Mouse (Mus musculus): ENCODE data around the gene A130010J15Rik. TPM values are rescaled to one million over a fixed set of nuclear protein-coding genes. Genes with fewer than 3 reads are reported as not detected.

Gene A130010J15Rik
- polyA plus RNA-seq, 1 experiment from 2014 or later: 17.6 TPM

DNA sequence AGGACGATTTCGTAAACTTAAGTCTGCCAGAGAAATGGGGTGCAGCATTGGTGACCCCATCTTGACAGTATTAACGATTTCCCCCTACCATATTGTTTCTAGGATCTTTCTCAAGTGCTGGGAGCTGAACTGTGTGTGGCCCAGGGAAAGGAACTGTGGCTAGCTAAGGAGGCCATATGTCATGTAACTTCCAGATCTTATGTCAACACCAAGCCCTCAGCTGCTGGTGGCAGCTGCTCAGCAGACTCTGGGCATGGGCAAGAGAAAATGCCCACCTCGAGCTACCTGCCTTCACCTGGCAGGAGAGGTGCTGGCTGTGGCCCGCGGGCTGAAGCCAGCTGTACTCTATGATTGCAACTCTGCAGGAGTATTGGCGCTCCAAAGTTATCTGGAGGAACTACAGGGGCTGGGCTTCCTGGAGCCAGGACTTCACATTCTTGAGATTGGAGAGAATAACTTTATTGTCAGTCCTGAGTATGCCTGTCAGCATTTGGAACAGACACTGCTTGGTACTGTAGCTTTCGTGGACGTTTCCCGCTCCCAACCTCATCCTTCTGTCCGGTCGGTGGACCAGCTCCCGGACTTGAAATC, 6.4 kb downstream of the A130010J15Rik start:
- no peak for ATAC-seq (replicated peaks; ENCODE audit: insufficient number of reproducible peaks, low FRiP score, low TSS enrichment, low read depth)
- H3K27ac ChIP-seq (replicated peaks; ENCODE audit: low read depth, low read length): no peak overlapping the region

GRCm38 (mm10) chr1:193181104-193181503, 13.3 kb downstream of the A130010J15Rik start:
- H3K4me3 ChIP-seq (ENCODE audit: low read depth, low read length): no peak overlapping the region
- no peak overlapping the region for H3K9ac ChIP-seq (replicated peaks; ENCODE audit: low read length)
- WGBS: 73% methylated on average over 3 of the region's 3 CpGs
- H3K36me3 ChIP-seq (replicated peaks; ENCODE audit: control insufficient read depth, insufficient read depth, low read depth, low read length): no peaks in the 10 kb centered on the region
- H3K27me3 ChIP-seq (ENCODE audit: control insufficient read depth, insufficient read depth, low read length): no peaks in the 10 kb centered on the region
- DNase-seq (ENCODE audit: low spot score) (no peak), ATAC-seq (replicated peaks; ENCODE audit: insufficient number of reproducible peaks, low FRiP score, low TSS enrichment, low read depth) (no peak)
- no peak overlapping the region for H3K4me2 ChIP-seq (ENCODE audit: low read depth, low read length)
- H3K27ac ChIP-seq (replicated peaks; ENCODE audit: low read depth, low read length): no peak overlapping the region
- no peaks in the 10 kb centered on the region for H3K9me3 ChIP-seq (replicated peaks; ENCODE audit: control insufficient read depth, low read length)
- H3K4me1 ChIP-seq (ENCODE audit: control insufficient read depth, insufficient read depth, low read length): no peaks in the 10 kb centered on the region

More for the DNA sequence above, 6.4 kb downstream of the A130010J15Rik start:
- H3K36me3 ChIP-seq (replicated peaks; ENCODE audit: control insufficient read depth, insufficient read depth, low read depth, low read length): no peaks in the 10 kb centered on the region
- no peaks in the 10 kb centered on the region for H3K4me1 ChIP-seq (ENCODE audit: control insufficient read depth, insufficient read depth, low read length)
- H3K9ac ChIP-seq (replicated peaks; ENCODE audit: low read length): no peak overlapping the region; the same call in 1 of the 2 replicates
- 93% methylated on average over 13 of the region's 13 CpGs for WGBS
- DNase-seq (ENCODE audit: low spot score): no peak
- peak overlapping the region; percentile 62 for H3K4me2 ChIP-seq (ENCODE audit: low read depth, low read length)
- H3K9me3 ChIP-seq (replicated peaks; ENCODE audit: control insufficient read depth, low read length): no peaks in the 10 kb centered on the region
- H3K27me3 ChIP-seq (ENCODE audit: control insufficient read depth, insufficient read depth, low read length): no peaks in the 10 kb centered on the region
- H3K4me3 ChIP-seq (ENCODE audit: low read depth, low read length): no peak overlapping the region

- Histone ChIP-seq H3K9me3 (replicated peaks; ENCODE audit: control insufficient read depth, low read length) (no peaks in the 10 kb centered on the region), H3K27me3 (ENCODE audit: control insufficient read depth, insufficient read depth, low read length) (no peaks in the 10 kb centered on the region), H3K27ac (replicated peaks; ENCODE audit: low read depth, low read length) (no peak overlapping the region), H3K4me3 (ENCODE audit: low read depth, low read length) (no peak overlapping the region), H3K4me2 (ENCODE audit: low read depth, low read length) (no peak overlapping the region), H3K36me3 (replicated peaks; ENCODE audit: control insufficient read depth, insufficient read depth, low read depth, low read length) (no peaks in the 10 kb centered on the region), H3K9ac (replicated peaks; ENCODE audit: low read length) (no peak overlapping the region), H3K4me1 (ENCODE audit: control insufficient read depth, insufficient read depth, low read length) (no peaks in the 10 kb centered on the region)
- WGBS: 90% methylated on average over 6 of the region's 6 CpGs
- DNase-seq (ENCODE audit: low spot score) (no peak), ATAC-seq (replicated peaks; ENCODE audit: insufficient number of reproducible peaks, low FRiP score, low TSS enrichment, low read depth) (no peak)
Observed at GRCm38 (mm10) chr1:193188257-193188656, 20.4 kb downstream of the A130010J15Rik start.

GRCm38 (mm10) chr1:193189151-193189621, 21.3 kb downstream of the A130010J15Rik start:
- H3K36me3 ChIP-seq (replicated peaks; ENCODE audit: control insufficient read depth, insufficient read depth, low read depth, low read length): no peaks in the 10 kb centered on the region
- ATAC-seq (replicated peaks; ENCODE audit: insufficient number of reproducible peaks, low FRiP score, low TSS enrichment, low read depth) (peak; percentile 86), DNase-seq (ENCODE audit: low spot score) (peak; percentile 72)
- H3K4me2 ChIP-seq (ENCODE audit: low read depth, low read length): no peak overlapping the region
- H3K9ac ChIP-seq (replicated peaks; ENCODE audit: low read length): no peak overlapping the region
- no peaks in the 10 kb centered on the region for H3K27me3 ChIP-seq (ENCODE audit: control insufficient read depth, insufficient read depth, low read length)
- H3K4me1 ChIP-seq (ENCODE audit: control insufficient read depth, insufficient read depth, low read length): no peaks in the 10 kb centered on the region
- no peaks in the 10 kb centered on the region for H3K9me3 ChIP-seq (replicated peaks; ENCODE audit: control insufficient read depth, low read length)
- H3K27ac ChIP-seq (replicated peaks; ENCODE audit: low read depth, low read length): no peak overlapping the region; the same call in 1 of the 2 replicates
- H3K4me3 ChIP-seq (ENCODE audit: low read depth, low read length): no peak overlapping the region
- 19% methylated on average over 9 of the region's 9 CpGs for WGBS

- WGBS: 48% methylated on average over 3 of the region's 3 CpGs
- Histone ChIP-seq H3K27ac (replicated peaks; ENCODE audit: low read depth, low read length) (no peak overlapping the region), H3K4me2 (ENCODE audit: low read depth, low read length) (no peak overlapping the region), H3K9ac (replicated peaks; ENCODE audit: low read length) (no peak overlapping the region), H3K4me1 (ENCODE audit: control insufficient read depth, insufficient read depth, low read length) (no peaks in the 10 kb centered on the region), H3K27me3 (ENCODE audit: control insufficient read depth, insufficient read depth, low read length) (no peaks in the 10 kb centered on the region), H3K4me3 (ENCODE audit: low read depth, low read length) (no peak overlapping the region), H3K9me3 (replicated peaks; ENCODE audit: control insufficient read depth, low read length) (no peaks in the 10 kb centered on the region), H3K36me3 (replicated peaks; ENCODE audit: control insufficient read depth, insufficient read depth, low read depth, low read length) (no peaks in the 10 kb centered on the region)
- no peak for ATAC-seq (replicated peaks; ENCODE audit: insufficient number of reproducible peaks, low FRiP score, low TSS enrichment, low read depth)
- DNase-seq (ENCODE audit: low spot score): no peak
Observed at GRCm38 (mm10) chr1:193189771-193190170, 21.9 kb downstream of the A130010J15Rik start.

DNA sequence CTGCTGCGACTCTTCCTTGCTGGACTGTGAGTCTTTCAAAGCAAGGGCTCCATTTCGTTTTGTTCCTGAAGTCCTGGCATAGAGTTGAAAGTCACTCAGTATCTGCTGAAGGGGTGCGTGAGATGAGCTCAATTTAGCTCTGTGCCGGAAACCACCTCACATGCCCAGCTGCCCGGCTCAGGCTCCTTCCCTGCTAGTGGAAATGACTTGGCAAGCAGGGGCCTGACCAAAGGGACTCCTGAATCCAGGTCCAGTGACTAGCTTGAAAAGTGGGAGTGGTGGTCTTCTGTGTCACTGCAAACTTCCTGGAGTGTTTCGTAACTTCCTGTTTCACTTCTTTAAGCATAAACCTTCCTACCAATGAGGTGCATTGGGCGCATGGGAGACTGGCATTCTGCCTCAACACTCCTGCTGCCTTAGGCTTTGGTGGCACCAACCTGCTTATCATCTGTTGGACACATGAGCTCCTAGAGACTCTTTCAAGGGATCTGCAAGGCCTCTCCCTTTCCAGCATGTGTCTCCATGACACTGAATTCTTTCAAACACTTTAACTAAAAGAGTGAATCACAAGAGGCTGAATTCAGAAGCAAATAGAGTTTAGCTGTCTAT, 23.9 kb downstream of the A130010J15Rik start:
- WGBS: 90% methylated on average over 7 of the region's 7 CpGs
- ATAC-seq (replicated peaks; ENCODE audit: insufficient number of reproducible peaks, low FRiP score, low TSS enrichment, low read depth): no peak
- H3K36me3 ChIP-seq (replicated peaks; ENCODE audit: control insufficient read depth, insufficient read depth, low read depth, low read length): no peaks in the 10 kb centered on the region

GRCm38 (mm10) chr1:193194416-193195140, 26.7 kb downstream of the A130010J15Rik start:
- Histone ChIP-seq H3K4me3 (ENCODE audit: low read depth, low read length) (no peak overlapping the region), H3K4me1 (ENCODE audit: control insufficient read depth, insufficient read depth, low read length) (no peaks in the 10 kb centered on the region), H3K27ac (replicated peaks; ENCODE audit: low read depth, low read length) (no peak overlapping the region), H3K4me2 (ENCODE audit: low read depth, low read length) (no peak overlapping the region), H3K9me3 (replicated peaks; ENCODE audit: control insufficient read depth, low read length) (no peaks in the 10 kb centered on the region), H3K9ac (replicated peaks; ENCODE audit: low read length) (no peak overlapping the region), H3K27me3 (ENCODE audit: control insufficient read depth, insufficient read depth, low read length) (no peaks in the 10 kb centered on the region), H3K36me3 (replicated peaks; ENCODE audit: control insufficient read depth, insufficient read depth, low read depth, low read length) (no peaks in the 10 kb centered on the region)
- 86% methylated on average over 3 of the region's 3 CpGs for WGBS
- DNase-seq (ENCODE audit: low spot score): no peak
- ATAC-seq (replicated peaks; ENCODE audit: insufficient number of reproducible peaks, low FRiP score, low TSS enrichment, low read depth): no peak

More for the DNA sequence above, 23.9 kb downstream of the A130010J15Rik start:
- Histone ChIP-seq H3K9me3 (replicated peaks; ENCODE audit: control insufficient read depth, low read length) (no peaks in the 10 kb centered on the region), H3K27ac (replicated peaks; ENCODE audit: low read depth, low read length) (no peak overlapping the region), H3K4me2 (ENCODE audit: low read depth, low read length) (no peak overlapping the region), H3K4me1 (ENCODE audit: control insufficient read depth, insufficient read depth, low read length) (no peaks in the 10 kb centered on the region), H3K27me3 (ENCODE audit: control insufficient read depth, insufficient read depth, low read length) (no peaks in the 10 kb centered on the region), H3K9ac (replicated peaks; ENCODE audit: low read length) (no peak overlapping the region), H3K4me3 (ENCODE audit: low read depth, low read length) (no peak overlapping the region)
- no peak for DNase-seq (ENCODE audit: low spot score)
